Mouse (Mus musculus): ENCODE measurements around the gene Slc18b1. TPM values are rescaled to one million over a fixed set of nuclear protein-coding genes. Genes with fewer than 3 reads are reported as not detected.
"Not testable (repeated sequence)": the region's sequence is repeated elsewhere in the genome, so short reads cannot be mapped to it uniquely, and the experiment has no call there.

Slc18b1 gene
- 19.9 and 28.8 TPM in 2 replicates for polyA plus RNA-seq (2011; ENCODE audit: insufficient read length, low read depth, missing spikeins)

DNA sequence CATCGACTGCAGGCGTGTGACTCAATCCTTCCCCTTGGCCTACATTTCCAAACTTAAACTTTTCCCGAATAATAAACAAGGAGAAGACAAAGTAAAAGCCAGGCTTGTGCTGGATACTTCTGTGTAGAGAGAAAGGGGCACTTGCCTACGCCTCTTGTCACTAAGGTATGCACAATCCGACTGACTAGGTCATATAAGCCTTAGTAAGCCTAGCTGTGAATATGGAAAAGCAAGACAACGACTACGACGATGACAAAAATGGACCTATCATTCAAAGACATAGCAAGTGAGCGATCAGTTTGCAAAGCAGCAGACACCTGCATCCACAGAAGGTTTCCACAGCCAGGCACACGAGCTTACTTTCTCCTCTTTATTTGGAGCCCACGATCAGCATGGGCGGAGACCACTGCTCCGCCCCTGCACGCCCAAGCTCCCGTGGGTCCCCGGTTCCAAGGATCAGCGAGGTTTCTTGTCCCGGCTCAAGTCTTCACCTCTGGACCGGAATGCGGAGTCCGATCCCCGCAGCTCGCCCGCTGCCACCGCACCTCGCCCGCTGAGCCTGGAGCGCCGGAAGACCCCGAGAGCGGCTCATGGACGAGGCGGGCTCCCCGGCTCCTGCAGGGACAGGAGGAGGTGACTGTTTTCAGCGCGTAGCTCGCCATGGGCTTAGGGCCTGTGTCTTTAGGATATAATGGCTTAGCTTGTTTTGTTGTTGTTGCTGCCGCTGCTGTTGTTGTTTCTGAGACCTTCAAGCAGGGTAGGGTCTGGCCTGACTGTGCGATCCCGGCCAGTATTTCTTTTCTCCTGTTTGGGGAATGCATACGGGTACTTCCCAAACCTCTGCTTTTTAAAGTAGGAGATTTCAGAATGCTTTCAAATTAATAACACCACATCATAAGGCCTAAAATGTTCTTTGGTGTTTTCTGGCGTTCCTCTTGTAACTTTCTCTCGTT lies at the start of gene Slc18b1:
Gene Slc18b1 (plus strand): TSS at position 436 of the 953 bp plus-strand sequence.
- no peak within 1 kb of the TSS for H3K27ac ChIP-seq (ENCODE audit: insufficient read depth, low read length)
- no peak for TF ChIP-seq CTCF (IDR thresholded peaks at IDR 0.05; ENCODE audit: borderline replicate concordance, insufficient read depth, low read length)
- peak; percentile 52 for TF ChIP-seq POLR2A (IDR thresholded peaks at IDR 0.05; ENCODE audit: low read depth, low read length)
- peak within 1 kb of the TSS; percentile 64 for H3K4me3 ChIP-seq (ENCODE audit: insufficient read depth, low read length)
- no peaks in the 10 kb centered on the region for H3K4me1 ChIP-seq (ENCODE audit: control insufficient read depth, insufficient read depth, low read length)

DNA sequence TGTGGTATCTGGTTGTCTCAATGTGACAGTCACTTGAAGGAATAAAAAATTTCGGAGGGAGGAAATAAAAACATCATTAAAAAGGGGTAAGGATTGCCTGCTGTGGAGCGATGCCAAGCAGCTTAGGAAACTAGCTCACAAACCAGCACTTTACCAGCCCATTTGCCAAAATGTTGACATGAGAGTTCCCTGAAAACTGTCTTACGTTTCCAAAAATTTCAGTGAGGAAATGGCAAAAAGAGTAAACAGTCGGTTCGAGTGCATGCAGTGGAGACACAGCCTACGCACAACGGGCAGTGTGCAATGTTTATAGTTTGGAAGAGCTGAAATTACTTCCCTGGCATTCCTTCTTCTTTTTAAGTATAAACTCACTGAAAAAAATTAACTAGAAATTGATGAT lies 42.6 kb upstream of the Slc18b1 start:
- Histone ChIP-seq H3K4me3 (ENCODE audit: insufficient read depth, low read length) (no peak overlapping the region), H3K4me1 (ENCODE audit: control insufficient read depth, insufficient read depth, low read length) (no peaks in the 10 kb centered on the region), H3K27ac (ENCODE audit: insufficient read depth, low read length) (no peak overlapping the region)
- TF ChIP-seq POLR2A (IDR thresholded peaks at IDR 0.05; ENCODE audit: low read depth, low read length) = no peak
- no peak for TF ChIP-seq CTCF (IDR thresholded peaks at IDR 0.05; ENCODE audit: borderline replicate concordance, insufficient read depth, low read length)

DNA sequence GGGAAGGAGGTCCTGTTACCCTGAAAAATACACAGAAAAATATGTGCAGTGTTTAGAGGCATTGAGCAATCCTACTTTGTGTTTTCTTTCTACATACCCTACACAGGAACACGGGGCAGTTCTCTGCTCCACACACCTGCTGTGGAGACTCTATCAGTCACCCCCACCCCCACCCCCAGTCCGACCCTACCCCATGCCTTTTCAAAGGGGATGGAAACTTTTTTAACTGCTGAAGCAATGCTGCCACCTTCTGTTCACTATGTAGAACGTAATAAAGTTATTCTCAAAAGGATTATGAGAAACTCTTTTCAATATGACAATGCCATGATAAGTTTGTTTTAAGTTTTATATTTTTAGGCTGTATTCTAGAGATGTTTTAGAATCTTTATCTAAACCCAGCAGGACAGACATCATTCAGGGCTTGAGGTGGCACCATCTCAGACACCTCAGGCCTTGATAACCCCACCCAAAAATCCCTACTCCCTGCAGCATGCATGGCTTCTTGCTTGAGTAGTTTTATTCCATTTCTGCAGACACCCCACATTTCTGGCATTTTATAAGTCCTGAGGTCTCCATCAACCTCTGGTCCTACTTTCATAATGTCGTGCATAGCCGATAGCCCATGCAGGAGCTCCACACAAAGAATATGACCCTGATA lies 19.4 kb upstream of the Slc18b1 start:
- H3K27ac ChIP-seq (ENCODE audit: insufficient read depth, low read length) = no peak overlapping the region
- H3K4me3 ChIP-seq (ENCODE audit: insufficient read depth, low read length) = no peak overlapping the region
- no peaks in the 10 kb centered on the region; the same call in 1 of the 2 replicates for H3K4me1 ChIP-seq (ENCODE audit: control insufficient read depth, insufficient read depth, low read length)
- no peak for TF ChIP-seq POLR2A (IDR thresholded peaks at IDR 0.05; ENCODE audit: low read depth, low read length)
- no peak for TF ChIP-seq CTCF (IDR thresholded peaks at IDR 0.05; ENCODE audit: borderline replicate concordance, insufficient read depth, low read length)

DNA sequence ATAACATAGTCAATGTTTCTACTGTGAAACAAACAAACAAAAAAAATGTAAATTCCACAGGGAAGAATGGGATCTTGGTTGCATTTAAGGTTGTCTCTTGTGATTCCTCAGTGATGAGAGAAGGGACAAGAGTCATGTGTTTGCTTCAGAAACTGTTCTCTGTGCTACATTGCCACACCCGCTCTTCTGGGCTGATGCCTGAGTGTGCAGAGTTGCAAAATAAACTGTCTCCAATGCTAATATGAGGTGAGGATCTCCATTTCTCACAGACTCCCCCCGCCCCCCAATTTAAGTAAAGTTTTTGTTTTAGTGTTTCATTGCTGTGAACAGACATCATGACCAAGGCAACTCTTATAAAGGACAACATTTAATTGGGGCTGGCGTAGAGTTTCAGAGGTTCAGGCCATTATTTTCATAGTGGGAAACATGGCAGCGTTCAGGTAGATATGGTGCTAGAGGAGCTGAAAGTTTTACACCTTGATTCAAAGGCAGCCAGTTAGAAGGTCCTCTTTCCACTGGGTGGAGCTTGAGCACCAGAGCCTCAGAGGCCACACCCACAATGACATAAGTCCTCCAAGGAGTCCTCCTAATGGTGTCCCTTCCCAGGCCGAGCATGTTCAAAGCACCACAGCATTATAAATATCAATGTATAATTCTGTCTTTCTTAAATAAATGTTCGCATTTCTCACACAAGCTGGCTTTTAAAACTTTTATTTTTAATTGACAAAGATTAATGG lies 16.1 kb upstream of the Slc18b1 start:
- no peak for TF ChIP-seq CTCF (IDR thresholded peaks at IDR 0.05; ENCODE audit: borderline replicate concordance, insufficient read depth, low read length)
- 0 out of 2 replicates have a peak, but pooled peaks have one; percentile 11 for TF ChIP-seq POLR2A (IDR thresholded peaks at IDR 0.05; ENCODE audit: low read depth, low read length)
- no peak overlapping the region for H3K4me3 ChIP-seq (ENCODE audit: insufficient read depth, low read length)
- H3K4me1 ChIP-seq (ENCODE audit: control insufficient read depth, insufficient read depth, low read length) = peaks cover 2% of the 10 kb centered on the region
- no peak overlapping the region for H3K27ac ChIP-seq (ENCODE audit: insufficient read depth, low read length)

DNA sequence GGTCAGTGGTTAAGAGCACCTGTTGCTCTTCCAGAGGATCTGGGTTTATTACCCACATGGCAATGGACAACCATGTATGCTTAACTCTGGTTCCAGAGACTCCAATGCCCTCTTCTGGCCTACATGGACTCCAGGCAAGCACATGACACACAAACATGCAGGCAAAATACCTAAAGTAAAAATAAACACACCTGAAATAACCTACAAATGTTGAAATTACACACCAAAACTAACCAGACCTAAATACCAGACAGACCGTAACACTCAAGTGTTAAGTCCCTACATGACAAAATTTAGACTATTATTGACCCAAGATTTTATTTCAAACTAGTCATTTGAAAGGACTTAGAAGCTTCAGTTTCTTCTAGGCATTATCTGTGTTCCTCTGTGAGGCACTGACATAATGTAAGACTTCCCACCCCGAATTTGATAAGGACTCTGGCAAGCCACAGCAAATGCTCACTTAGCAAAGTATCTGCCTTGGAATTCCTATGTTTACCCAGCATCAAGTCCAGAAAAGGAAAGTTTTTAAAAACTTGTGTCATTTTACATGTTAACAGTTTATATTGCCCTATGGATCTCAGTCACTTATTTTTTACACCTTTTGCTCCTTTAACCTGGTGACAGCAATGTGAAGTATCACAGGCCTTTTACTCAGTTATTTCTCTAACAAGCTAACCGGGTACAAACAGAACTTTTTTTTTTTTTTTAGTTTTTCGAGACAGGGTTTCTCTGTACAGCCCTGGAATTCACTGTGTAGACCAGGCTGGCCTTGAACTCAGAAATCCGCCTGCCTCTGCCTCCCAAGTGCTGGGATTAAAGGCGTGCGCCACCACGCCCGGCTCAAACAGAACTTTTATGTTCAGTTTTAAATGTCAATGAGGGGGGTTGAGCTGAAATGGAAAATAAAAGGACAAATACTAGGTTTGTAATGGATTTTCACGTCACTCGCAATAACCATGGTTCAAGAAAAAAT lies 14.7 kb upstream of the Slc18b1 start:
- Histone ChIP-seq H3K4me3 (ENCODE audit: insufficient read depth, low read length) (no peak overlapping the region), H3K4me1 (ENCODE audit: control insufficient read depth, insufficient read depth, low read length) (peaks cover 2% of the 10 kb centered on the region), H3K27ac (ENCODE audit: insufficient read depth, low read length) (no peak overlapping the region)
- TF ChIP-seq POLR2A (IDR thresholded peaks at IDR 0.05; ENCODE audit: low read depth, low read length) (no peak), CTCF (IDR thresholded peaks at IDR 0.05; ENCODE audit: borderline replicate concordance, insufficient read depth, low read length) (no peak)

DNA sequence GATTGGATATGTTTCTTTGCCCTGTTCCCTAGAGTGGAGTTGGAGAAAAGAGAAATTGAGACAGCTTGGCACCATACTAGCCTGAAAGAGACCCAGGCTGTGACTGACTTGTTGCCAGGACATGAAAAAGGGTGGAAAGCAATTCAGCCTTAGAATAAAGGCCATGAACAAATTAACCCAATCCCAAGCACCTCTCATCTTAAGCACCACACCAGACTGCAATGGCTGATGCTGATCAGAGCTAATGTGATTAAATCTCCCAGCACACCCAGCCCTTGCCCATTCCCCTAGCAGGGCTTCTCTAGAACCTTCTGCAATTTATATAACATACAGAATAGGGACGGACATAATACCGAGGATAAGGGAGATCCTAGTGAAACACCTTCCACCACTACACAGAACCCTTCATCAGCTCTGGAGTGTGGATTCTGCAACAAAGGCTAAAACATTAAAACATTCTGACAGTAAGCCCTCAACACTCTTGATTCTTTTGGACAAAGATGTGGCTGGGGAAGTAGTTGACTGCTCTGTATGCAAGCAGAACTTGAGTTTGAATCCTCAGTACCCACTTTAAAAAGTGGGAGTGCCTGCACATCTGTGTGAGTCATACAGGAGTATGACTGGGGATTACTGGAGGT lies 13.8 kb upstream of the Slc18b1 start:
- H3K4me1 ChIP-seq (ENCODE audit: control insufficient read depth, insufficient read depth, low read length) = peaks cover 2% of the 10 kb centered on the region
- TF ChIP-seq POLR2A (IDR thresholded peaks at IDR 0.05; ENCODE audit: low read depth, low read length) = peak; percentile 35
- no peak for TF ChIP-seq CTCF (IDR thresholded peaks at IDR 0.05; ENCODE audit: borderline replicate concordance, insufficient read depth, low read length)
- no peak overlapping the region for H3K27ac ChIP-seq (ENCODE audit: insufficient read depth, low read length)
- H3K4me3 ChIP-seq (ENCODE audit: insufficient read depth, low read length) = no peak overlapping the region

DNA sequence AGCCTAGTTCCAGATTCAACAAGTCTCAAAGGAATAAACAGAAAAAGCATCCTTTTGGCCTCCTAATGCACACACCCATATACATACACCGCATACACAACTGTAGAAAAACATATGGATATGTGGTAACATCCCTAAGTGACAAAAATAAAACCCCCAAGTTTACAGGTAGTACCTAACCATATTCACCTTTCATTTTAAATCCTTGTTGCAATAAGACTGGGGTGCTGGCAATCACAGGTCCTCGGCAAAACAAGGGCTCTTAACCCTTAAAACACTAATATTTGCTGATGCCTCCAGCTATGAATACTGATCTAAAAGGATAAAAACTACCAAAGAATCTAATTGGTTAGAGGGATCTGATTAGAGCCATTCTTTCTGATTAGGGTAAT lies 13.3 kb upstream of the Slc18b1 start:
- no peak overlapping the region for H3K4me3 ChIP-seq (ENCODE audit: insufficient read depth, low read length)
- TF ChIP-seq CTCF (IDR thresholded peaks at IDR 0.05; ENCODE audit: borderline replicate concordance, insufficient read depth, low read length) (no peak), POLR2A (IDR thresholded peaks at IDR 0.05; ENCODE audit: low read depth, low read length) (no peak)
- H3K4me1 ChIP-seq (ENCODE audit: control insufficient read depth, insufficient read depth, low read length) = peaks cover 2% of the 10 kb centered on the region
- no peak overlapping the region for H3K27ac ChIP-seq (ENCODE audit: insufficient read depth, low read length)

DNA sequence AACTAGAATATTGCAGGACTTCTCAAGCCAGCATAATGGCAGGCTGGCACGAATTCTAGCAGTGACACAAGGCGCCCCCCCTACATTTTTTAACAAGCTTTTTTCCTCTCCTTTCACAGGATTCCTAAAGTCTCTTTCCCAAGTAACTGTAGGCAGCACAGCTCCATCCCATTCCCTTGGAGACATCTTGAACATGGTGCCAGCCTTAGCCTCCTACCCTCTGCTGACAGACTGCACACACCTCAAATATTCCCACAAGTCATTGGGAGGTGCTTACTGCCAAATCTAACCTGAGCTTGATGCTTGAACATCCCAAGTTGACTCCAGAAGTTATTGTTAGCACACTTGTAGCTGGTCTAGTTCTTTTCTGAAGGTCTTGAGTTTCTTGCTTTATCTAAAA lies 12.7 kb upstream of the Slc18b1 start:
- Histone ChIP-seq H3K4me1 (ENCODE audit: control insufficient read depth, insufficient read depth, low read length) (peaks cover 4% of the 10 kb centered on the region), H3K27ac (ENCODE audit: insufficient read depth, low read length) (no peak overlapping the region), H3K4me3 (ENCODE audit: insufficient read depth, low read length) (peak overlapping the region; percentile 40)
- no peak for TF ChIP-seq CTCF (IDR thresholded peaks at IDR 0.05; ENCODE audit: borderline replicate concordance, insufficient read depth, low read length)
- peak; percentile 40 for TF ChIP-seq POLR2A (IDR thresholded peaks at IDR 0.05; ENCODE audit: low read depth, low read length)

DNA sequence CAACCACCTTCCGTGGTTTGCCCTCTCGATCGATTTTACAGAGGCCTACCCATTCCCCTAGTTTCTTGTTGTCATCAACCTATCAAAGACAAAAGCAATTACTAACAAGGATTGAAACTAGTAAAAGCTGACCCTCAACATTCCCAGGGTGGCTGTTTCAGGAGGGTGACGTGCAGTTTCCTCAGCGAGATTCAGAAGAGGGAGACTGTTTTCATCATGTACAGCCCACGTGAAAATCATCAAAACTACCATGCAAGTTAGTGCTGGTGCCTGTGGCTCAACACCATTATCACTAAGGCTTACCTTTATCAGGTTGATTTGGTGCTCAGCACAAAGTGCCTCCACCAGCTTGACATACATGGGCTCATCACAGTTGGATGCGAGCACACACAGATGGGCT lies 11.2 kb upstream of the Slc18b1 start:
- Histone ChIP-seq H3K4me3 (ENCODE audit: insufficient read depth, low read length) (peak overlapping the region; percentile 92), H3K27ac (ENCODE audit: insufficient read depth, low read length) (0 out of 2 replicates have a peak overlapping the region, but pooled peaks have one; percentile 20)
- H3K4me1 ChIP-seq (ENCODE audit: control insufficient read depth, insufficient read depth, low read length) = not testable (repeated sequence)

Data from embryonic fibroblast, embryonic 13.5 days (primary cell).